Mouse (Mus musculus) CD8-positive naive resting alpha-beta T cell, adult 2 months (primary cell): ENCODE results near the gene Ptger4.

Experiments used
- DNase-seq, 2 experiments: peaks; one replicate each; pipeline ENCODE4 v3.0.0; 2022; ENCODE audit warnings: low read depth in 2 of 2, low spot score in 2 of 2

The Ptger4 gene

DNA sequence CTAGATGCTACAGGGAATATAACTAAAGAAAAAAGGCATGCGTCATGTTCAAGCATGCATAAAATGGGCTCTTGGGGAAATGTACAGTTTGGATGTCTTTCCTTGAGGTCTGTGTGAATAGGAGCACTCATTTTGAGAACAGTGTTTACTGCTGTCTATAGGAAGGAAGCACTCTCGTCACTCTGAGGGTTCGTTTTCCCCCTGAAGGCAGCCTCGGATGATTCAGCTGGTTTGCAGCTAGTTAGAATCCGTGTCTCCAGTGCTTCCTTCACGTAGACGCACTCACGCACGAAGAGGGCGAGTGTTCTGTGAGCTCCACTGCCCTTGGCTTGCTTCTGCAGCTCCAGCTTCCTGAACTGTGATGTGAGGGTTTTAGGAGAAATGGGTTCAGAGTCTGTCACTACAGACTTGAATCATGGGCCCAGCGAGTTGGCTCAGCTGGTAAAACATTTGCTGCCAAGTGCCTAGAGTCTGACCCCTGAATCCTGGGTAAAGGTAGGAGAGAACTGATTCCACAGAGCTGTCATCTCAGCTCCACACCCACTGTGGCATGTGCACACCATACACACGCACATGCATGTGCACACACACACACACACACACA is 70.7 kb downstream of the Ptger4 start:
- DNase-seq = no peak

DNA sequence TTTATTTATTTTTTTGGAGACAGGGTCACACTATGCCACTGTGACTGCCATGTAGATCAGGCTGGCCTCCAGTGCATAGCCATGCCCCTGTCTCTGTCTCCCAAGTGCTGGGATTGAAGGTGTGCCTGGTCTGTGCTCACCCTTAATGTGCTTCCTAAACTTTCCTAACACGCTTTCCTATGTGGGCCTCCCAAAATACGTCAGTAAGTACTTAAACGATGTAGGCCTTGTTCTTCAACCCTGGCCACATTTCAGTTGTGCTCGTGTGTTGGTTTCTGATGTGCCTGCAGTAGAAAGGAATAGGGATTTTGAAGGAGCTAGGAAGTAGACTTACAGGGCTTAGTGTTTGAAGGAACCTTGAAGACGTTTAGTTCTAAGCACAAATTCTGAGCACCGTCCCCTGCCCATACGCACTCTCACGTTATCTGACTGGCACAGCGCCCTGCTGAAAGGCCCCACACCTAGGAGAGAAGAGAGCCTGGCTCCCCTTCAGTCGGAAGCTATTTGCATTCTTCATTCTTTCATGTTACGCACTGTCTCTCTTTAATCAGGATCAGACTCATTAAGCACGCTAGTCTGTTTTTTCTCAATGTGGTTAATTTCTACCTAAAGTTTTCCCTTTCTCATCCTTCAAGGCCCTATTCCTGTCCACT is 78.7 kb downstream of the Ptger4 start:
- DNase-seq = no peak

DNA sequence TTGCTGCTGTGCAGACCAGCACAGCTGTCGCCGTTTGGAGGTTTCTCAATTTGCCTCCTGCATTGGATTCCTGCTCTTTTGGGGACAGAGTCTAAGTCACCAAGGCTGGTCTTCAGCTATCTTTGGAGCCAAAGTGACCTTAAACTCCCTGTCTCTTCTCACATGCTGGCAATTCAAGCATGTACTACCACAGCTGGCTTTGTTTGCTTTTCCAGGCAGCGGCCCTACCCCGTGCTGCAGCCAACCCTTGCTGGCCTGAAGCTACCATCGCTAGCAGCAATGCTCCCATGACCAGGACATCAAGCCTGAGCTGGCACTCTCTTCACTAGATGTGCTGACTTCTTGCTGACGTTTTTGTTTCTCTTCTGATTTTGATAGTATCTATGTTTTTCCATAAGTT is 85.2 kb downstream of the Ptger4 start:
- DNase-seq = no peak

DNA sequence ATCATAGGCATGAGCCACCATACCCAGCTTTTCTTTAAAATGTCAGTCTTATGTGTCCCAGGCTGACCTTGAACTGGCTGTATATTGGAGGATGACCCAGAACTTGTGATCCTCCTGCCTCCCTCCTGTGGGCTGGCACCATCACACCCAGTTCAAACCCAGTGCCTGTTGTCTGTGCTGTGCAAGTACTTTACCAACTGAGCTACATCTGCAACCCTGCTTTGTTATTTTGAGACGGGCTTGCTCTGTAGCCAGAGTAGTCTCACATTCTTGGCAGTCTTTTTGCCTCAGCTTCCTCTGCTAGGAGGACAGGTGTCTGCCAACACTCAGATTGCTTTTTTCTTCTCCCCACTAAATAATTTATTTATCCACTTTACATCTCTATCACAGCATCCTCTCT is 86.6 kb downstream of the Ptger4 start:
- no peak for DNase-seq
